Mouse (Mus musculus) cerebellum, adult 2 months (tissue): ENCODE measurements around the gene 1700019D03Rik. TPM values are rescaled to one million over a fixed set of nuclear protein-coding genes. Genes with fewer than 3 reads are reported as not detected.

ENCODE experiments used
- DNase-seq, 2 experiments: peaks; one replicate each; pipeline ENCODE4 v3.0.0; 2021
- H3K27ac ChIP-seq: fragments of 200-500 bp; 2 replicates; pipeline ENCODE4 v1.5.1; 2012; ENCODE audit warnings: low read length, control low read depth, inconsistent platforms; ENCODE audit not compliant: insufficient read depth
- H3K27me3 ChIP-seq: fragments of 200-500 bp; 2 replicates; pipeline ENCODE4 v1.6.1; 2012; ENCODE audit warnings: inconsistent platforms, mild to moderate bottlenecking, low read length, moderate library complexity; ENCODE audit not compliant: control insufficient read depth, insufficient read depth
- H3K4me1 ChIP-seq: fragments of 200-500 bp; 2 replicates; pipeline ENCODE4 v1.6.1; 2011; ENCODE audit warnings: low read length; ENCODE audit not compliant: control insufficient read depth, insufficient read depth
- H3K4me3 ChIP-seq: fragments of 200-500 bp; replicated peaks from 2 replicates; pipeline ENCODE3; 2011; ENCODE audit warnings: mild to moderate bottlenecking, low read depth, low read length, control low read depth; ENCODE audit not compliant: insufficient read depth
- CTCF ChIP-seq: fragments of 200-500 bp; IDR thresholded peaks from 2 replicates; pipeline ENCODE4 v1.5.1; 2011; ENCODE audit warnings: low read depth, mild to moderate bottlenecking, control low read depth, low read length, moderate library complexity, borderline replicate concordance; ENCODE audit not compliant: insufficient read depth
- POLR2A ChIP-seq: fragments of 200-500 bp; IDR thresholded peaks from 2 replicates; pipeline ENCODE4 v1.6.1; 2011; ENCODE audit warnings: low read length, control low read depth, borderline replicate concordance; ENCODE audit not compliant: insufficient read depth
- WGBS: fragments of 180-500 bp; shearing (Covaris S2); methylation state at CpG from one replicate; pipeline ENCODE4 v1.1.7; 2018; 5-methylcytosine and 5-hydroxymethylcytosine counted together
- polyA plus RNA-seq: library from polyadenylated mRNA; depleted of rRNA; stranded (reverse); fragments of >200 nt; gene quantifications from 2 replicates; pipeline ENCODE4 v1.2.3, GENCODE M21; 2012

Gene 1700019D03Rik
- polyA plus RNA-seq, 1 experiment, result 13.9 TPM

DNA sequence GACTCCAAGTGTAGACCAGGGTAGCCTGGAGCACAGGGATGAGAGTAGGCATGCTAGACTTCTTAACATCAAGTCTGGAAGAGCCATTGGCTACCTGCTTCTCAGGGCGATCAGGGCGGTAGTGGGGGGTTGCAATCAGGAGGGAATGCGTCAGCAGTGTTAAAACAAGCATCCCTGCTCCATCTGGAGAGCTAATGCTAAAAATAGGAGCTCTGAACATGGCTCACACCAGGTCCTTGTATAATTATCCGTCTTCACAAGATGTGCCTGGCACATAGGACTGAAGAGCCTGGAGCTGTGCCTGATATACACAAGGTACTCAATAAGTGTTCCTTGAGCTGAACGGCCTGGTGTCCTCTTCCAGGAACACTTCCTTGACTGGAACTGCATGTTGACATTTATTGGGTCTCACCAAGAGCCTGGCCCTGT is 17.5 kb upstream of the 1700019D03Rik start:
- Histone ChIP-seq H3K27me3 (no peaks in the 10 kb centered on the region), H3K4me1 (peaks cover 6% of the 10 kb centered on the region; the same call in 1 of the 2 replicates), H3K4me3 (no peak overlapping the region), H3K27ac (0 out of 2 replicates have a peak overlapping the region, but pooled peaks have one; percentile 61)
- TF ChIP-seq CTCF, result no peak
- TF ChIP-seq POLR2A, result no peak
- peak; percentile 67 to 85 for DNase-seq
- 11% methylated on average over 5 of the region's 5 CpGs for WGBS

GRCm38 (mm10) chr1:53032550-53032949 is 12.6 kb upstream of the 1700019D03Rik start:
- H3K27me3 ChIP-seq, result no peaks in the 10 kb centered on the region
- H3K4me3 ChIP-seq, result no peak overlapping the region
- H3K27ac ChIP-seq, result no peak overlapping the region
- TF ChIP-seq POLR2A (no peak), CTCF (0 out of 2 replicates have a peak, but pooled peaks have one; percentile 21)
- peak in 1 of 2 experiments; percentile 56 for DNase-seq
- H3K4me1 ChIP-seq, result peaks cover 4% of the 10 kb centered on the region; the same call in 1 of the 2 replicates

DNA sequence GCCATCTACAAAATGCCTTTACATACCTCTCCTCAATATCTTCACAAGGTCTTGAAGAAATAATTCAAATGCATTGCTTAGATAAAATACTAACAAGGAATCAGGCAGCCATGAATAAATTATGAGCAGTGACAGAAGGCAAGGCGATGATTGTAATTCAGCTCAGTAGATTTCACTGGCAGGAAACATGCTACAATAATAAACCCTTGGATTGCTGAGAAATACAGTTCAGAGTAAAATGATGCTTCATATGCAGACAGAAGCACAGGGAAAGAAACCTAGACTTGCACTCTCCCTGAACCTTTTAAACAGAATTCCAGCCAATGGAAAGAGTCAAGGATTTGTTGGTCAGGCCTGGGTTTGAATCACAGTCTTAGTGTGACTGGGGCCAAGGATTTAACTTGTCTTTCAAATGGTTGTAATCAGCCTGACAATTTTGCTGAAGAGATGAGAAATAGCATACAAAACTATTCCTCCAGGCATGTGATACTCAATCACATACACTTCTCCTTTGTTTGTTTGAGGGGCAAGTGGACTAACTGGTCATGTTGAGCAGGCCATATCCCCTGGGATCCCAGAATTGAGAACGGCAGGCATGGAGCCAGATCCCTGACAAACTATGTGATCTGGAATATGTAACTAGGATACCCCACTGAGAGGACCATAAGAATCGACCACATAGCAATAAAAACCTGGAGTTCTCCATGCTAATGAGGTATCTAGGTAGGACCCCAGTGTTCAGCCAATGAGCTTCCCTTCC is 1.1 kb downstream of the 1700019D03Rik start:
- H3K4me3 ChIP-seq, result no peak overlapping the region
- H3K27ac ChIP-seq, result no peak overlapping the region
- TF ChIP-seq POLR2A, result no peak
- no peaks in the 10 kb centered on the region; the same call in 1 of the 2 replicates for H3K27me3 ChIP-seq
- 31% methylated on average over 3 of the region's 3 CpGs for WGBS
- DNase-seq, result peak in 1 of 2 experiments; percentile 32
- peaks cover 4% of the 10 kb centered on the region for H3K4me1 ChIP-seq

- H3K27me3 ChIP-seq, result no peaks in the 10 kb centered on the region; the same call in 1 of the 2 replicates
- peaks cover 4% of the 10 kb centered on the region for H3K4me1 ChIP-seq
- no peak overlapping the region for H3K27ac ChIP-seq
- 41% methylated on average over 5 of the region's 5 CpGs for WGBS
- no peak overlapping the region for H3K4me3 ChIP-seq
- TF ChIP-seq POLR2A (no peak), CTCF (no peak)
- peak in 1 of 2 experiments; percentile 52 for DNase-seq
These were observed 4.4 kb downstream of the 1700019D03Rik start for GRCm38 (mm10) chr1:53015606-53016005.

DNA sequence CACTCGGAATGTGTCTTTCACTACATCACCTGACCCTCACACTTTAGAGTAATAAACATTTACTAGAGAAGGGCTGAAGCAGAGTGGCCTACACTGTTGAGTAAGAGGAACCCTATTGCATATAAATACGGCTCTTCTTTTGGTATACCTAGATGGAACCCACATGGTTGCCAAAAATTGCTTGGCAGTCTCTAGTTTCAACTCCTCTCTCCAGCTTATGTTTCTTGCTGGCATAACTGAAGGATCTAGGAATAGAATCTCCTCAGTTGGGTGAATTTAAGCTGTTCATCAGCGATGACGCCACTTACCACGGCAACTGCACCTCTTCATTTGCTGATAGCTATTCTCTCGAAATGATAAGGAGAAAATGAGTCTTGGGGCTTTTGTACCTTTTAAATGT is 5.3 kb downstream of the 1700019D03Rik start:
- WGBS, result 61% methylated on average over 6 of the region's 6 CpGs
- DNase-seq, result peak in 1 of 2 experiments; percentile 31

DNA sequence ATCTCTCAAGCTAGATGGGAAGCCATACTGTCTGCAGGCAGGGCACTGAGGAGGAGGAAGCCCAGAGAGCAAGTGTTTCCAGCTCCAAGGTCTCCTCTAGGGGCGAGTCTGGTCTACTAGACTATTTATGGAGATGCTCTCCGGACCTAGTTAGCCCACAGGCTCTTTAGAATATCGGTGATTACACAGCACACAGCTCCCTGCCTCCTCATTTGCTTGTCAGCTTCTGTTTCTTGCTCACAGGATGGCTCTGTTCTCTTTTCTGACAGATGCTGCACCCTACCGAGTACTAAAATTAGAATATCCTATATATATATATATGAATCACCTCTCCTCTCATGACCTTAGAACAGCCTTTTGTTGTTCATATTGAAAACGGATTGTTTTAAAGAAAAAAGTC is 33.3 kb downstream of the 1700019D03Rik start:
- Histone ChIP-seq H3K4me3 (no peak overlapping the region), H3K4me1 (peaks cover 12% of the 10 kb centered on the region; the same call in 1 of the 2 replicates), H3K27me3 (no peaks in the 10 kb centered on the region), H3K27ac (peak overlapping the region; percentile 63)
- TF ChIP-seq POLR2A, result peak; percentile 25; the same call in 1 of the 2 replicates
- no peak for TF ChIP-seq CTCF
- DNase-seq, result peak; percentile 69 to 85
- 4% methylated on average over 5 of the region's 5 CpGs for whole genome bisulfite sequencing

More for the DNA sequence above, 5.3 kb downstream of the 1700019D03Rik start:
- H3K27me3 ChIP-seq, result no peaks in the 10 kb centered on the region; the same call in 1 of the 2 replicates
- H3K4me1 ChIP-seq, result peaks cover 4% of the 10 kb centered on the region; the same call in 1 of the 2 replicates
- no peak overlapping the region for H3K4me3 ChIP-seq
- no peak overlapping the region for H3K27ac ChIP-seq
- TF ChIP-seq POLR2A (no peak), CTCF (no peak)

- DNase-seq, result no peak
- WGBS, result 66% methylated on average over 5 of the region's 5 CpGs
- H3K27me3 ChIP-seq, result no peaks in the 10 kb centered on the region
- no peak overlapping the region for H3K4me3 ChIP-seq
- H3K4me1 ChIP-seq, result no peaks in the 10 kb centered on the region
- H3K27ac ChIP-seq, result no peak overlapping the region
- TF ChIP-seq CTCF, result no peak
- no peak for TF ChIP-seq POLR2A
These were observed 46.8 kb downstream of the 1700019D03Rik start for GRCm38 (mm10) chr1:52973198-52973597.

- no peak overlapping the region for H3K27ac ChIP-seq
- no peaks in the 10 kb centered on the region for H3K4me1 ChIP-seq
- TF ChIP-seq POLR2A, result no peak
- TF ChIP-seq CTCF, result no peak
- WGBS, result 89% methylated on average over 2 of the region's 2 CpGs
- no peak overlapping the region for H3K4me3 ChIP-seq
- no peaks in the 10 kb centered on the region for H3K27me3 ChIP-seq
- peak in 1 of 2 experiments; percentile 14 for DNase-seq
These were observed 48.0 kb downstream of the 1700019D03Rik start for GRCm38 (mm10) chr1:52971881-52972503.
